Mouse (Mus musculus): Measurements from ENCODE around the gene Gm45233. TPM values are rescaled to one million over a fixed set of nuclear protein-coding genes. Genes with fewer than 3 reads are reported as not detected.

The Gm45233 gene
- total RNA-seq, 4 experiments from 2014 or later = 0.35 to 3.3 (median 0.80) TPM; not detected in 1

GRCm38 (mm10) chr7:43449811-43450210 lies 5.9 kb downstream of the Gm45233 start:
- no peak for DNase-seq

- DNase-seq = no peak
These were observed 7.8 kb downstream of the Gm45233 start for GRCm38 (mm10) chr7:43451726-43452125.

GRCm38 (mm10) chr7:43452609-43453008 lies 8.7 kb downstream of the Gm45233 start:
- DNase-seq = no peak

- no peak for DNase-seq
These were observed 9.8 kb downstream of the Gm45233 start for GRCm38 (mm10) chr7:43453599-43454355.

GRCm38 (mm10) chr7:43454371-43454770 lies 10.4 kb downstream of the Gm45233 start:
- DNase-seq = no peak

DNA sequence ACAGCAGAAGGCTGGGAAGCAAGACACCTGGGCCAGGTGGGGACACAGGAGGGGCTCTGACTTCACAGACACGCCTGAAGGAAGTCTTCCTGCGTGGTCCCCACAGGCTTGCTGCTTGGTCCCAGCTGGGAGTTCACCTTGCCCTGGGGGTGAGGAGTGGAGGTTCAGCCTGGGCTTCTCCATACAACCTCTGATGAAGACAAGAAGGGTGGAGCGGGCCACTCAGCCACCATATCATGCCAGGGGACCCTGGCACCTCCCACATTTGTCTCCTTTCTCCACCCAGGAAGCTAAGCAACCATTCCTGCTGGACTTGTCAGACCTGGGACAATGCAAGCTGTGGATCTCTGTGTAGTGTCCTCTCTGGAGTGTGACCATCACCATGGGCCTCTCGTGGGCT lies 18.9 kb downstream of the Gm45233 start, which contains the start of gene Vsig10l:
Gene Vsig10l (plus strand): TSS at position 301 of the 400 bp plus-strand sequence.
- DNase-seq = no peak

- no peak for DNase-seq
These were observed 20.0 kb downstream of the Gm45233 start for GRCm38 (mm10) chr7:43463976-43464375.

DNA sequence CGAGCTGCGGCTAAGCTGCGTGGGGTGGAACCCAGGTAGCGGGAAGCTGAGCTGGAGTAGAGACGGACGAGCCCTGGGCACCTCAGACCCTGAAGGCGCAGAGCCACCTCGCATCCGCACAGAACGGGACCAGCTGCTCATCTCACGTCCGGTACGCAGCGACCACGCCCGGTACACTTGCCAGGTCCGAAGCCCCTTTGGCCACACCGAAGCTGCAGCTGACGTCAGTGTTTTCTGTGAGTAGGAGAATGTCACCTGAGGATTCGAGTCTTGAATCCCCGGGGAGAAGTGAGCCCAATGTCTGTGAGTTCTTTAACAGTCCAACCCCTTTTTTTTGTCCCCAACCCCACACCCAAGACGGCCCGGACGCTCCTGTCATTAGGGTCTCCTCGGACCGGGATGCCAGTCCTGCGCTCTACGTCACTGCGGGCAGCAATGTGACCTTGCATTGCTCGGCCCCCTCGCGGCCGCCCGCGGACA lies 21.0 kb downstream of the Gm45233 start:
- DNase-seq = no peak

DNA sequence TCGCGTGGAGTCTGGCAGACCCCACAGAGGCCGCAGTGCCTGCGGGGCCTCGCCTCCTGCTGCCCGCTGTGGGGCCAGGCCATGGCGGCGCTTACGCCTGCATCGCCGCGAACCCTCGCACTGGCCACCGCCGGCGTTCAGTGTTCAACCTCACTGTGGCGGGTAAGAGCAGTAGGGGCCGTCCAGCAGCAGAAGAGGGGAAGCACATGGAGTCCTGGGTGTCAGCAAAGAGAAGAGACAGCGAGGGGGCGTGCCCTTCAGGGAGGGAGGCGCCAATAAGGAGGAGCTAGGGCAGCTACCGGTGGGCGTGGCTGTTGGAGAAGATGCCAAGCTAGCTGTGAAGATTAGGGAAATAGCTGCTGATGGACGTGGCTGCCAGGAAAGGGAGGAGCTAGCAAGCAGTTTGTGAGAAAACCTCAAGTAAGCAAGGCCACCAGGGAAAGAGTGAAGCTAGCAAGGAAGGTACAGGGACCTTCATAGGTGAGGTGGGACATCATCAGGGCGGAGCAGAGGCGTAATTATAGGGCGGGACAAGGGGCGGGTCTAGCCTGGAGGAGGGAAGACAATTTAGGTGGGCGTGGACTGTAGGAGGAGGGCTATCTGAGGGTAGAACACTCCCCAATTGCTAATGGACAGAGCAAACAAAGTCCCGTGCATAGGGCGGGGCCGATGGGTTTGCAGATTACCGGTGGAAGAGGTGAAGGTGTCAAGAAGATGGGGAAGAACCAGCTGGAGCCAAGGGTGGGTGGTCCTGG lies 21.6 kb downstream of the Gm45233 start:
- peak; percentile 85 for DNase-seq

DNA sequence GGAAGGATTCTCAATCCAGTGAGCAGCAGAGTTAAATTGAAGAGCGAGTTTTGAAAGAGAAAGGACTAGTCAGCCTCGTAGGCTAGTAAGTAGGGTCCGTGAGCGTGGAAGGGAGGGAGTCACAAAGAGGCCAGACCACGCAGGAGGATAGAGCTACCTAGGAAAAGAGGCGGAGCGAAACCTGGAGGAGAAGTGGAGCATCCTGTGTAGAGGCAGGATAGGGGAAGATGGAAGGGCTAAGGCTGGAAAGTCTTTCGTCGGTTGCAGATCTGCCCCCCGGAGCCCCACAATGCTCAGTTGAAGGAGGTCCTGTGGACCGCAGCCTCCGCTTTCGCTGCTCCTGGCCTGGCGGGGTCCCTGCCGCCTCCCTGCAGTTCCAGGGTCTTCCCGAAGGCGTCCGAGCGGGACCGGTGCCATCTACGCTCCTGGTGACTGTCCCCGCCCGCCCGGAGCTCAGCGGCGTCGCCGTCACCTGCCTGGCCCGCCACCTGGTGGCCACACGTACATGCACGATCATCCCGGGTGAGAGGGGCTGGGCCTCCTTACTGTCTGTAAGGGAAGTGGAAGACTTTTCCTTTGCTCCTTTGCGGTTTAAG lies 22.3 kb downstream of the Gm45233 start:
- DNase-seq = peak; percentile 63

DNA sequence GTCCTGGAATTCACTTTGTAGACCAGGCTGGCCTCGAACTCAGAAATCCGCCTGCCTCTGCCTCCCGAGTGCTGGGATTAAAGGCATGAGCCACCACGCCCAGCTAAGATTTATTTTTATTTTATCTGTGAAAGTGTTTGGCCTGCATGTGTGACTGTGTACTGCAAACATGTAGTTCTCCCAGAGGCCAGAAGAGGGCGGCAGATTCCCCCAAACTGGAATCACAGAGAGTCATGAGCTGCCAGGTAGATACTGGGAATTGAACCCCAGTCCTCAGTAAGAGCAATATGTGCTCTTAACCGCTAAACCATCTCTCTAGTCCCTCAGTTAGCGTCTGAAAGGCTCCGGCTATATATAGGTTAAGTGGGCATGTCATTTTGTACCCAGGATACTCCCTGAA lies 26.4 kb downstream of the Gm45233 start:
- DNase-seq = no peak

DNA sequence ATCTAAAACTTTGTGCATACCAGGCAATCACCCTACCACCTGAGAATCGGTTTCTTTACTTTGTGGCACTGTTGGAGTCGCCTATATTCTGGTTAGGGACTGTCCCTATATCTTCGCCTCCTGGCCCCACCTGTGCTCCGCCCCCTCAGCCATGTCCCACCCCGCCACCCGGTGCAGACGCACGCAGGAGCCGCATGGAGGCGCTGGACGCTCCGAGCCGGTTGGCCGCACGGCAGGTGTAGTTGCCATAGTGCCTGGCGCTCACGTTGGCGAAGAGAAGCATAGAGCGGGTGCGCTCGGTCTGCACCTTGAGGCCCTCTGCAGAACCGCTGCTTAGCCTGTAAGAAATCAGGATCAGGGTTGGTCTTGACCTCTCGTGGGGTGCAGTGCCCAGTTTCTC lies 31.8 kb downstream of the Gm45233 start:
- DNase-seq = no peak

GRCm38 (mm10) chr7:43476376-43476775 lies 32.4 kb downstream of the Gm45233 start:
- DNase-seq = no peak

DNA sequence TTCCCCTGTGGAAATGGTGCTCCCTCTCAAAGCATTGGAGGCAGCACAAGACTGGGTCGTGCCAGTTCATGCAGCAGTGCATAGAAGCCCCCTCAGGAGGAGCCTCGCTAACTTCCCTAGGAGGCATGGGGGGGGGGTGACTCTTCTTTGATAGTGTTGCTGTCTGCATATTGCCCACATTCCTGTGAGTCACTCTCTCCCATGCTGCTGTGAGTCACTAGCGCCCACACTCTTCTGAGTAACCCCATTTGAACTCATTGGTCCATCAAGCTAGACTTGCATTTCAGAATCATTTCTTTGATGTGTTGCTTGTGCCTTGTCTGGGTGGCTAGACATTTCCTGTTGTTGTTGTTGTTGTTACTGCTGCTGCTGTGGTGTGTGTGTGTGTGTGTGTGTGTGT lies 37.3 kb downstream of the Gm45233 start:
- no peak for DNase-seq

DNA sequence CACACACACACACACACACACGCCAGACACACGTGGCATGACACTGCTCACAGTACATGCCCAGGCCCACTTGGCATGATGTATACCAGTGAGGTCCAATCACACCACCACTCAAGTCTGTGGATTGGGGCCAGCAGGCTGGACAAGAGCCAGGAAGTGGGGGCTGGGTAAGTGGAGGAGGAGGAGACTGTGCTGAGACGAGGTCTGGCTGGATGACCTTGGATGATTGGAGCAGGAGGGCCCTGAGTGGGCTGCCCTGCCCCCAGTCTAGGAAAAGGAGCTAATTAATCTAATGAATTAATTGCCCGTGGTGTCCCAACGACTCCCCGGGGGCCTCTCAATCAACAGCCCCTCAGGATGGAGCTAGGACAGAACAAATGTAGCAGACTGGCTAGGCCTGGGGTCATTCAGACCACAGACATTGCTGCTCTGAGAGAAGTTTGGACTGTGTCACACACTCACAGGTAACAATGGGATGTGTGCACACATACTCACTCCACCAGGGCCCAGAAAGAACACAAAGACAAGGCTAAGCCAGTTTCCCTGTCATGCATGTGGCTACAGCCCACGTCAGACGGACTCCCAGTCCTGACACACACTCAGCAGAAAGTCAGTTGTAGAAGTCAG lies 38.3 kb downstream of the Gm45233 start:
- no peak for DNase-seq

DNA sequence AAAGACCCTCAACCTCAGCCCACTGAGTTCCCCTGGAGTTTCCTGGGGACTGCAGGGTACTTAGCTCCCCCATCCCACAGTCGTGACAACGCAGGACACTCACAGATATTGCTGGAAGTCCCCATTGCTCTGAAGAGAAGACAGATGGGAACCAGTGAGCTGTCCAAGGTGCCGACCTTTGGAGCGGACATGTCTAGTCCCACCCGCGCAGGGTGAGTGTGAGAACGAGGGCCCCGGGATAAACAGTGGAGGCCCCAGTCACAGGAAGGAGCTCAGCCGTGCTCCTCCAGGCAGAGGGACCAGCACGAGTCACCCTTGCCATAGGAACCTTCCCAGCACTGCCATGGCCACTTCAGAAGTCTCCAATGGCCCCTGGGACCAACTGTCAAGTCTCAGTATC lies 39.3 kb downstream of the Gm45233 start:
- DNase-seq = no peak

- DNase-seq = no peak
These were observed 44.7 kb downstream of the Gm45233 start for GRCm38 (mm10) chr7:43488646-43489045.

GRCm38 (mm10) chr7:43489631-43490125 lies 45.8 kb downstream of the Gm45233 start, which contains the start of gene Iglon5:
TSS of gene Iglon5 (minus strand) at chr7:43490075.
- no peak for DNase-seq

GRCm38 (mm10) chr7:43490182-43490584 lies 46.3 kb downstream of the Gm45233 start:
- DNase-seq = no peak

GRCm38 (mm10) chr7:43490861-43491260 lies 46.9 kb downstream of the Gm45233 start:
- DNase-seq = no peak

- peak; percentile 18 for DNase-seq
These were observed 51.6 kb downstream of the Gm45233 start for GRCm38 (mm10) chr7:43495343-43496021.
